Comparison of ENCODE assay signal across 8 mouse cellular contexts in genomic region chr11:62921052-62921977, GRCm38 (mm10). TPM values are rescaled to one million over a fixed set of nuclear protein-coding genes. Genes with fewer than 3 reads are reported as not detected.
DNase-seq lines count a peak whose midpoint lies in the region; ATAC-seq and TF ChIP-seq lines count a peak whose summit lies in the region.

No protein-coding gene starts in this region.

- H3K27me3 ChIP-seq in C2C12 (ENCODE audit: control insufficient read depth, insufficient read depth, insufficient read length), result no peaks in the 10 kb centered on the region
- H3K27me3 ChIP-seq in forebrain, embryonic 10.5 days (ENCODE audit: poor library complexity, severe bottlenecking), result peaks cover 4% of the 10 kb centered on the region; the same call in 1 of the 2 replicates
- no peaks in the 10 kb centered on the region for H3K27me3 ChIP-seq in heart, embryonic 15.5 days
- peaks cover 9% of the 10 kb centered on the region for H3K27me3 ChIP-seq in liver, embryonic 13.5 days
- peaks cover 3% of the 10 kb centered on the region; the same call in 1 of the 2 replicates for H3K27me3 ChIP-seq in neural tube, embryonic 13.5 days

- H3K79me2 ChIP-seq in C2C12 (ENCODE audit: control insufficient read depth, insufficient read depth), result no peaks in the 10 kb centered on the region

- H3K9me3 ChIP-seq in forebrain, embryonic 10.5 days, result peaks cover 8% of the 10 kb centered on the region; the same call in 1 of the 2 replicates
- H3K9me3 ChIP-seq in heart, embryonic 15.5 days (replicated peaks), result no peaks in the 10 kb centered on the region
- no peaks in the 10 kb centered on the region for H3K9me3 ChIP-seq in liver, embryonic 13.5 days (replicated peaks)
- H3K9me3 ChIP-seq in neural tube, embryonic 13.5 days, result peaks cover 4% of the 10 kb centered on the region; the same call in 1 of the 2 replicates

- no peaks in the 10 kb centered on the region for H3K79me3 ChIP-seq in C2C12 (ENCODE audit: low read depth)

- no peaks in the 10 kb centered on the region for H3K36me3 ChIP-seq in C2C12 (ENCODE audit: control insufficient read depth, insufficient read depth)
- H3K36me3 ChIP-seq in forebrain, embryonic 10.5 days (replicated peaks), result no peaks in the 10 kb centered on the region
- H3K36me3 ChIP-seq in heart, embryonic 15.5 days, result no peaks in the 10 kb centered on the region
- no peaks in the 10 kb centered on the region for H3K36me3 ChIP-seq in liver, embryonic 13.5 days
- no peaks in the 10 kb centered on the region for H3K36me3 ChIP-seq in neural tube, embryonic 13.5 days

- peak; percentile 91 for DNase-seq in forebrain, embryonic 10.5 days (ENCODE audit: extremely low spot score, low spot score)
- peak; percentile 90 to 93 for DNase-seq in kidney, postnatal 25 days
- DNase-seq in liver, embryonic 13.5 days, result peak; percentile 61
- DNase-seq in testis, postnatal 14 days (ENCODE audit: low spot score), result peak; percentile 89

- H3K9ac ChIP-seq in heart, embryonic 15.5 days, result peak overlapping the region; percentile 22; the same call in 1 of the 2 replicates
- no peak overlapping the region for H3K9ac ChIP-seq in liver, embryonic 13.5 days
- peak overlapping the region; percentile 53; the same call in 1 of the 2 replicates for H3K9ac ChIP-seq in neural tube, embryonic 13.5 days

- peak; percentile 79 for TF ChIP-seq CTCF in C2C12 (IDR thresholded peaks at IDR 0.05; ENCODE audit: control insufficient read depth, insufficient read depth, insufficient read length)

- no peak overlapping the region for H3ac ChIP-seq in C2C12 (ENCODE audit: control insufficient read depth, insufficient read length, low read depth)

- no peak overlapping the region for H3K4me3 ChIP-seq in C2C12 (ENCODE audit: insufficient read depth, poor library complexity, severe bottlenecking)
- peak overlapping the region; percentile 24 for H3K4me3 ChIP-seq in brown adipose tissue, adult 24 weeks (ENCODE audit: insufficient read depth, low read depth, low read length)
- H3K4me3 ChIP-seq in forebrain, embryonic 10.5 days, result peak overlapping the region; percentile 38
- H3K4me3 ChIP-seq in heart, embryonic 15.5 days, result peak overlapping the region; percentile 39
- peak overlapping the region; percentile 12 for H3K4me3 ChIP-seq in liver, embryonic 13.5 days (replicated peaks)
- H3K4me3 ChIP-seq in neural tube, embryonic 13.5 days, result peak overlapping the region; percentile 33

- peak overlapping the region; percentile 67 for H3K4me2 ChIP-seq in heart, embryonic 15.5 days
- peak overlapping the region; percentile 35 for H3K4me2 ChIP-seq in liver, embryonic 13.5 days
- peak overlapping the region; percentile 46 for H3K4me2 ChIP-seq in neural tube, embryonic 13.5 days

- ATAC-seq in heart, embryonic 15.5 days (replicated peaks; ENCODE audit: insufficient number of reproducible peaks, insufficient read depth, low FRiP score, low read depth), result peak; percentile 88
- peak; percentile 76 for ATAC-seq in liver, embryonic 13.5 days (ENCODE audit: low read depth)
- peak; percentile 90 for ATAC-seq in neural tube, embryonic 13.5 days (ENCODE audit: low read depth)

- H3K4me1 ChIP-seq in brown adipose tissue, adult 24 weeks (ENCODE audit: control insufficient read depth, insufficient read depth, insufficient read length, low read length), result no peaks in the 10 kb centered on the region
- H3K4me1 ChIP-seq in forebrain, embryonic 10.5 days, result peaks cover 14% of the 10 kb centered on the region
- peaks cover 12% of the 10 kb centered on the region for H3K4me1 ChIP-seq in heart, embryonic 15.5 days (replicated peaks)
- H3K4me1 ChIP-seq in liver, embryonic 13.5 days (replicated peaks), result no peaks in the 10 kb centered on the region
- 0 out of 2 replicates have a peak, but pooled peaks cover 7% of the 10 kb centered on the region for H3K4me1 ChIP-seq in neural tube, embryonic 13.5 days (replicated peaks)

- WGBS in forebrain, embryonic 10.5 days, result 28% methylated on average over 25 of the region's 25 CpGs
- 14% methylated on average over 25 of the region's 25 CpGs for WGBS in heart, embryonic 15.5 days
- 18% methylated on average over 25 of the region's 25 CpGs for WGBS in liver, embryonic 13.5 days (ENCODE audit: insufficient replicate concordance)
- WGBS in neural tube, embryonic 13.5 days, result 35% methylated on average over 25 of the region's 25 CpGs

- peak overlapping the region; percentile 84 for H3K27ac ChIP-seq in brown adipose tissue, adult 24 weeks (replicated peaks; ENCODE audit: low read depth, low read length)
- peak overlapping the region; percentile 81 for H3K27ac ChIP-seq in forebrain, embryonic 10.5 days
- H3K27ac ChIP-seq in heart, embryonic 15.5 days, result peak overlapping the region; percentile 87
- H3K27ac ChIP-seq in liver, embryonic 13.5 days, result no peak overlapping the region; the same call in 1 of the 2 replicates
- H3K27ac ChIP-seq in neural tube, embryonic 13.5 days (replicated peaks), result peak overlapping the region; percentile 69

TF ChIP-seq in C2C12, 6 proteins besides CTCF, POLR2A, EP300 and RAD21:
- TF ChIP-seq USF1 (IDR thresholded peaks at IDR 0.05; ENCODE audit: low read depth) (no peak), MYOD1 (IDR thresholded peaks at IDR 0.05; ENCODE audit: control insufficient read depth, insufficient read length, low read depth) (no peak), MAX (IDR thresholded peaks at IDR 0.05) (no peak), MYOG (IDR thresholded peaks at IDR 0.05; ENCODE audit: control insufficient read depth, extremely low read depth, insufficient read length) (no peak), CEBPB (IDR thresholded peaks at IDR 0.05; ENCODE audit: low read depth) (no peak), FOSL1 (IDR thresholded peaks at IDR 0.05; ENCODE audit: insufficient read depth, low read length, poor library complexity, severe bottlenecking) (no peak)

RNA-seq across cellular contexts. Expression of gene Cdrt4, which starts 29.7 kb away (rescaled TPM):
- not detected for polyA plus RNA-seq in C2C12 (2012; fragmentation: generic; extraction: Trizol)
- polyA plus RNA-seq in brown adipose tissue, adult 24 weeks (2012; ENCODE audit: insufficient read depth, insufficient read length, missing spikeins), result not detected in 2 replicates
- polyA plus RNA-seq in forebrain, embryonic 10.5 days (2016; fragmentation: Nextera tagmentation; extraction: Ambion mirVana), result not detected in 2 replicates
- not detected in 2 replicates for polyA plus RNA-seq in heart, embryonic 15.5 days (2015; fragmentation: Nextera tagmentation; extraction: Ambion mirVana)
- 0.16 TPM in 1 of 2 replicates, not detected in the other for polyA plus RNA-seq in liver, embryonic 13.5 days (2015; fragmentation: Nextera tagmentation; extraction: Ambion mirVana)
- 0.44 TPM in 1 of 2 replicates, not detected in the other for polyA plus RNA-seq in neural tube, embryonic 13.5 days (2015; fragmentation: Nextera tagmentation; extraction: Ambion mirVana)

RNA-seq across cellular contexts. Expression of gene Tvp23b, which starts 42.1 kb away (rescaled TPM):
- polyA plus RNA-seq in C2C12 (2012; fragmentation: generic; extraction: Trizol), result 13.7 TPM
- polyA plus RNA-seq in brown adipose tissue, adult 24 weeks (2012; ENCODE audit: insufficient read depth, insufficient read length, missing spikeins), result 16.4 and 28.5 TPM in 2 replicates
- 36.1 and 40.7 TPM in 2 replicates for polyA plus RNA-seq in forebrain, embryonic 10.5 days (2016; fragmentation: Nextera tagmentation; extraction: Ambion mirVana)
- 45.8 and 50.1 TPM in 2 replicates for polyA plus RNA-seq in heart, embryonic 15.5 days (2015; fragmentation: Nextera tagmentation; extraction: Ambion mirVana)
- 29.2 and 36.1 TPM in 2 replicates for polyA plus RNA-seq in liver, embryonic 13.5 days (2015; fragmentation: Nextera tagmentation; extraction: Ambion mirVana)
- polyA plus RNA-seq in neural tube, embryonic 13.5 days (2015; fragmentation: Nextera tagmentation; extraction: Ambion mirVana), result 46.9 and 58.4 TPM in 2 replicates
